Mouse (Mus musculus) intestine, embryonic 14.5 days (tissue): ENCODE measurements around the gene Tenm2. TPM values are rescaled to one million over a fixed set of nuclear protein-coding genes. Genes with fewer than 3 reads are reported as not detected.

Source experiments
- ATAC-seq: fragments of 200-750 bp; cut with Nextera tagmentation; replicated peaks from 2 replicates; pipeline ENCODE4 v1.8.0; 2017; ENCODE audit warnings: low read depth, moderate number of reproducible peaks, moderate TSS enrichment, moderate library complexity; ENCODE audit not compliant: low FRiP score, low TSS enrichment
- DNase-seq: peaks from one replicate; pipeline ENCODE4 v3.0.0-alpha.2; 2018; ENCODE audit warnings: low spot score
- H3K27ac ChIP-seq: fragments of 300-500 bp; sonication (generic); 2 replicates; pipeline ENCODE4 v1.5.1; 2014; ENCODE audit warnings: low read depth, mild to moderate bottlenecking, control low read depth
- H3K27me3 ChIP-seq: fragments of 300-500 bp; sonication (generic); replicated peaks from 2 replicates; pipeline ENCODE4 v1.6.1; 2014; ENCODE audit warnings: low read length, control low read depth; ENCODE audit not compliant: control insufficient read depth, insufficient read depth
- H3K36me3 ChIP-seq: fragments of 300-500 bp; sonication (generic); 2 replicates; pipeline ENCODE4 v1.6.1; 2014; ENCODE audit warnings: low read length, control low read depth; ENCODE audit not compliant: control insufficient read depth, insufficient read depth
- H3K4me1 ChIP-seq: fragments of 300-500 bp; sonication (generic); replicated peaks from 2 replicates; pipeline ENCODE4 v1.6.1; 2014; ENCODE audit warnings: low read length, control low read depth, mixed read lengths; ENCODE audit not compliant: control insufficient read depth, insufficient read depth
- H3K4me2 ChIP-seq: fragments of 300-500 bp; sonication (generic); 2 replicates; pipeline ENCODE4 v1.6.1; 2014; ENCODE audit warnings: low read length
- H3K4me3 ChIP-seq: fragments of 300-500 bp; sonication (generic); 2 replicates; pipeline ENCODE4 v1.5.1; 2014; ENCODE audit warnings: low read depth, low read length, control low read depth, mixed read lengths
- H3K9ac ChIP-seq: fragments of 300-500 bp; sonication (generic); 2 replicates; pipeline ENCODE4 v1.6.1; 2014; ENCODE audit warnings: mild to moderate bottlenecking, low read length
- H3K9me3 ChIP-seq: fragments of 300-500 bp; sonication (generic); 2 replicates; pipeline ENCODE4 v1.6.1; 2016; ENCODE audit warnings: low read length, control low read depth; ENCODE audit not compliant: control insufficient read depth
- WGBS: fragments of 180-500 bp; shearing (Covaris S2); extraction: QIAGEN DNeasy Blood & Tissue Kit; methylation state at CpG from one replicate; pipeline ENCODE4 v1.1.7; 2014; 5-methylcytosine and 5-hydroxymethylcytosine counted together
- polyA plus RNA-seq: library from polyadenylated mRNA; unstranded; fragments of >200 nt; fragmentation: Nextera tagmentation; extraction: Ambion mirVana; gene quantifications from 2 replicates; pipeline ENCODE4 v1.2.1, GENCODE M21; 2014

Gene Tenm2
- polyA plus RNA-seq, 1 experiment from 2014 or later = 2.8 TPM

GRCm38 (mm10) chr11:36911406-36911805 is 324.4 kb downstream of the Tenm2 start:
- Histone ChIP-seq H3K9me3 (no peaks in the 10 kb centered on the region), H3K4me1 (no peaks in the 10 kb centered on the region), H3K4me2 (no peak overlapping the region), H3K27ac (no peak overlapping the region), H3K9ac (no peak overlapping the region), H3K36me3 (no peaks in the 10 kb centered on the region), H3K27me3 (no peaks in the 10 kb centered on the region), H3K4me3 (no peak overlapping the region)
- DNase-seq (no peak), ATAC-seq (no peak)
- 79% methylated on average over 4 of the region's 4 CpGs for WGBS

DNA sequence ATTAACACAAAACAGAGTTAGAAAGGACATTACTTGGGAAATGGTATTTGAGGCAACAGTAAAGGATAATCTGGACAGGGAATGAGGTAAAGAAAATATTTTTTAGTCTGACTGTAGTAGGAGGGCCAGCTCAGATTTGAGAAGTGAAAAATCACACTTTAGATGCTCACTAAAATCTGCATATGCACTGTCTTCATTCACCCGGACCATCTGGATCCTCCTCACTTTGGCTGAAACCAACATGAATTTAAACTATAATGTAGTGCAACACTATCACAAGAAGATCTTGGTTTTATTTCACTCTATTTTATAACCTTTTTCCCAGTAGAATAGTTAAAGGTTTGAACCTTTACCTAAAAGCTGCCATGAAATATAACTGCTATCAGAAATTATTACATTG is 326.7 kb downstream of the Tenm2 start:
- Histone ChIP-seq H3K4me2 (no peak overlapping the region), H3K9me3 (no peaks in the 10 kb centered on the region), H3K36me3 (no peaks in the 10 kb centered on the region), H3K4me1 (no peaks in the 10 kb centered on the region), H3K27ac (no peak overlapping the region), H3K9ac (no peak overlapping the region), H3K27me3 (no peaks in the 10 kb centered on the region), H3K4me3 (no peak overlapping the region)
- 88% methylated on average over 1 of the region's 1 CpGs for WGBS
- ATAC-seq = no peak
- no peak for DNase-seq

- 59% methylated on average over 2 of the region's 2 CpGs for WGBS
- Histone ChIP-seq H3K9me3 (no peaks in the 10 kb centered on the region), H3K4me3 (no peak overlapping the region), H3K9ac (no peak overlapping the region), H3K27ac (no peak overlapping the region), H3K27me3 (no peaks in the 10 kb centered on the region), H3K4me1 (no peaks in the 10 kb centered on the region), H3K4me2 (no peak overlapping the region), H3K36me3 (no peaks in the 10 kb centered on the region)
- DNase-seq = no peak
- ATAC-seq = no peak
Measured at GRCm38 (mm10) chr11:36902302-36902701, 333.5 kb downstream of the Tenm2 start.

DNA sequence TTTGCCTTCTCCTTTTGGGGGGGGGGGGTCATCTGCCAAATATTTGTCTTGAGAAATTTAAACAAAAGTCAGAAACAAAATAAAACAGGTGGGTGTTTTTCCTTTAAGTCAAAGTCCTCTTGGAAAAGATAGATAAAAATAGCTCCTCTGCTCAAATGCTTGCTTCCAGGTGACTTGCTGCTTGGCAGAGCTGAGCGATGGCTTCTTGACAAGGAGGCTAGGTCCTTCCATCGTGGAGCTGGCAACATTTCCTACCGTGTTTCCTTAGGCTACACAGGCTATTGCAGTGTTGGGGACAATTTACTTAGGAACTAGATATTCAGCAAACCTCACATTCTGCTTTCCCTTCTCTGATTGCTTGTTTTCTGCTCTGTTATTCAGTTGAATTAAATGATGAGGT is 342.7 kb downstream of the Tenm2 start:
- H3K9ac ChIP-seq = no peak overlapping the region
- ATAC-seq = no peak
- WGBS = 62% methylated on average over 3 of the region's 3 CpGs

DNA sequence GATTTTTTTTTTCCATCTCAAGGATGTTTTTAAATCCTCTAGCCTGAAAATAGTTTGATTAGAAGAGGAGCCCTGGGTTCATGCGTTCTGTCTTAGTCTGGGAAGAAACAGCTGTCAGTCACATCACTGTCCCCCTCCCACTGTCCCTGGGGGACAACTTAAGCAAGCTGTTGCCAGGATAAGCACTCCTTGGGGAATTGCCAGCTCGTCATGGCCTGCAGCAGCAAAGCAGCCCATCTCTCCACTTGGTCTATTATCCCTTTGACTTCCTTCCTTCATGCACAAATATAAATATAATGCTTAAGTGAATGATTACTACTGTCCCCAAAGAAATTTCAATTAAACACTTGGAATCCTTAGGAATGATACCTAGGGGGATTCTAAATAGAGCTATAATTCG is 344.7 kb downstream of the Tenm2 start:
- H3K36me3 ChIP-seq = no peaks in the 10 kb centered on the region
- no peaks in the 10 kb centered on the region for H3K4me1 ChIP-seq
- no peak overlapping the region for H3K9ac ChIP-seq
- DNase-seq (no peak), ATAC-seq (no peak)
- H3K9me3 ChIP-seq = no peaks in the 10 kb centered on the region
- H3K4me2 ChIP-seq = no peak overlapping the region
- H3K27ac ChIP-seq = no peak overlapping the region
- no peaks in the 10 kb centered on the region for H3K27me3 ChIP-seq
- WGBS = 55% methylated on average over 3 of the region's 3 CpGs
- no peak overlapping the region for H3K4me3 ChIP-seq

More for the DNA sequence above, 342.7 kb downstream of the Tenm2 start:
- no peak for DNase-seq
- H3K4me3 ChIP-seq = no peak overlapping the region
- no peak overlapping the region for H3K27ac ChIP-seq
- no peaks in the 10 kb centered on the region for H3K4me1 ChIP-seq
- no peaks in the 10 kb centered on the region for H3K9me3 ChIP-seq
- no peaks in the 10 kb centered on the region for H3K27me3 ChIP-seq
- H3K36me3 ChIP-seq = no peaks in the 10 kb centered on the region
- H3K4me2 ChIP-seq = no peak overlapping the region

- ATAC-seq (no peak), DNase-seq (no peak)
- Histone ChIP-seq H3K36me3 (no peaks in the 10 kb centered on the region), H3K4me1 (no peaks in the 10 kb centered on the region), H3K27ac (no peak overlapping the region), H3K4me2 (no peak overlapping the region), H3K9me3 (no peaks in the 10 kb centered on the region), H3K27me3 (no peaks in the 10 kb centered on the region), H3K9ac (no peak overlapping the region), H3K4me3 (no peak overlapping the region)
- WGBS = 51% methylated on average over 7 of the region's 7 CpGs
Measured at GRCm38 (mm10) chr11:36887490-36887889, 348.3 kb downstream of the Tenm2 start.

GRCm38 (mm10) chr11:36886147-36886546 is 349.6 kb downstream of the Tenm2 start:
- no peak for ATAC-seq

GRCm38 (mm10) chr11:36872961-36873360 is 362.8 kb downstream of the Tenm2 start:
- no peak overlapping the region for H3K4me2 ChIP-seq
- H3K9ac ChIP-seq = no peak overlapping the region
- WGBS = 20% methylated on average over 4 of the region's 4 CpGs
- H3K27ac ChIP-seq = no peak overlapping the region
- no peaks in the 10 kb centered on the region for H3K36me3 ChIP-seq
- DNase-seq (no peak), ATAC-seq (no peak)
- H3K9me3 ChIP-seq = no peaks in the 10 kb centered on the region
- no peaks in the 10 kb centered on the region for H3K4me1 ChIP-seq
- no peaks in the 10 kb centered on the region for H3K27me3 ChIP-seq
- H3K4me3 ChIP-seq = no peak overlapping the region

More at GRCm38 (mm10) chr11:36886147-36886546, 349.6 kb downstream of the Tenm2 start:
- DNase-seq = no peak
- Histone ChIP-seq H3K36me3 (no peaks in the 10 kb centered on the region), H3K4me2 (no peak overlapping the region), H3K9me3 (no peaks in the 10 kb centered on the region), H3K4me3 (no peak overlapping the region), H3K4me1 (no peaks in the 10 kb centered on the region), H3K27ac (no peak overlapping the region), H3K27me3 (no peaks in the 10 kb centered on the region), H3K9ac (no peak overlapping the region)
- WGBS = 78% methylated on average over 3 of the region's 3 CpGs

DNA sequence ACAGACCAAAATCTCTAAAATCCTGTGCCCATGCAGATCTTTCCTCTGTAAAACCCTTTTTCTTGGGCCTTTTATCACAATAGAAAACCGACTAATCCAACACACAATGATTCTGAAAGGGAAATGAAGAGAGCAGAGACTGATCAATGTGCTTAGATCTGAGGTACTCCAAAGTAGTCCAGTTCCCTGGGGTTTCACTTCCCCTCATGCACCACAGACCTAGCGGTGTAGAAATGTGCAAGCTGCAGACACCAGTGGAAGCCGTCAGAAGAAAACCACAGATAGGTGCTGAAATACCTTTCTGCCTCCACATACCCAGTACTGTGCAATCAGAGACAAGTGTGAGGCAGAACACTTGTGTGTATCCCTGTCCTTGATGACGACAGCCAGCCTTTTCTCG is 365.2 kb downstream of the Tenm2 start:
- Histone ChIP-seq H3K4me2 (no peak overlapping the region), H3K9me3 (no peaks in the 10 kb centered on the region), H3K27me3 (no peaks in the 10 kb centered on the region), H3K4me1 (no peaks in the 10 kb centered on the region), H3K4me3 (no peak overlapping the region), H3K36me3 (no peaks in the 10 kb centered on the region), H3K27ac (no peak overlapping the region), H3K9ac (no peak overlapping the region)
- 84% methylated on average over 5 of the region's 5 CpGs for WGBS
- no peak for DNase-seq
- ATAC-seq = no peak
